Mouse (Mus musculus) megakaryocyte, embryonic 14.5 days (primary cell): ENCODE results near the gene Gm5741.

Source experiments
- FLI1 ChIP-seq: IDR thresholded peaks from 2 replicates; pipeline ENCODE4 v1.6.1; 2012; ENCODE audit warnings: low read length, inconsistent platforms, mixed read lengths
- GATA1 ChIP-seq: IDR thresholded peaks from 3 replicates; pipeline ENCODE4 v1.6.1; 2012; ENCODE audit warnings: mixed read lengths, low read length, inconsistent platforms, borderline replicate concordance

DNA sequence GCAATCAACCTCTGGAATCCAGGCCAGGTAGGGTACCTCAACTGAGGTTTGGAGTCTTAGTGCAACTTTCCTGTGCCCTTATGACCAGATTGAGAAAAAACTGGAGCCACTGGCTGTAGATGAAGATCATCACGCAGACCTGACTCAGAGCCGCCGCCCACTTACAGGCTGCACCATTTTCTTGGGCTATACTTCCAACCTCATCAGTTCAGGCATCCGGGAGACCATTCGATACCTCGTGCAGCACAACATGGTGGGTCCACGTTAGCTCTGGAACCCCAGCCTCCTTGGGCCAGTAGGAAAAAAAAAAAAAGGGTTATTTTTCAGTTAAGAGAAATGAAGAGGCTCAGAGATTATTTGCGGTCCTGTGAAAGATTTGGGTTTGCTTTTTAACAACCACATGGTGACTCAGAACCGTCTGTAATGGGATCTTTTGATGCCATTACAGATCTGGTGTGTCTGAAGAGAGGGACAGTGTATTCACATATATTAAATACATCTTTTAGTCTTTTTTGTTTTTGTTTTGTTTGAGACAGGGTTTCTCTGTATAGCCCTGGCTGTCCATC, 4.7 kb upstream of the Gm5741 start:
- TF ChIP-seq FLI1 = no peak
- no peak for TF ChIP-seq GATA1
